Comparison of ENCODE assay signal across 8 mouse cellular contexts in the genomic region with DNA sequence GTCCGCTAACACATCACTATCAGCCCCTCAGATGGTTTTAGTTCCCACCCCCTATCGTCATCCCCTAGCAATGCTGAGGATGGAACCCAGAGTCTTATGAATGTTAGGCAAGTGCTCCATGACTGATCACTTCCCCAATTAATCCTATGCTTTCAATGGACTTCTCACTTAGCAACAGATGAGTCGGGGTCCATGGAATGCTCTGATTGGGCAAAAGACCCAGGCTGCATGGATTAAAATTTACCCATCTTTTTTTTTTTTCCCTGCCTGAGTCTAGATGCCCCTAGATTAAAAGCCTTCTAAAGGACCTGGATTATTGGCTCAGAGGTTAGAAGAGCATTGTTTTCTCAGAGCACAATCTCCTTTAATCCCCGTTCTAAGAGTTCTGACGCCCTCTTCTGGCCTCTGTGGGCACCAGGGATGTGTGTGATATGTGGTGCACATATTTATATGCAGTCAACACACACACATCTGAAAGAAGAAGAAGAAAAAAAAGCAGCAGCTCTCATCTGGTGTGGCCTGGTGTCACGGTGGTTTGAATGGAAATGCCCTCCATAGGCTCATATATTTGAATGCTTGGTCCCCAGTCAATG. TPM values are rescaled to one million over a fixed set of nuclear protein-coding genes. Genes with fewer than 3 reads are reported as not detected.
DNase-seq lines count a peak whose midpoint lies in the region; TF ChIP-seq lines count a peak whose summit lies in the region.

No protein-coding gene starts in this region.

- peak; percentile 46 for TF ChIP-seq CTCF in gastrocnemius, adult 2 months (IDR thresholded peaks at IDR 0.05)

- H3K4me3 ChIP-seq in gastrocnemius, adult 2 months, result no peak overlapping the region

- H3K27ac ChIP-seq in gastrocnemius, adult 2 months, result no peak overlapping the region

- DNase-seq in gastrocnemius, adult 2 months, result no peak
- DNase-seq in gastrocnemius, postnatal 14 days, result no peak
- DNase-seq in ovary, postnatal 14 days (ENCODE audit: low spot score), result peak; percentile 34
- DNase-seq in ovary, adult 18-20 months (ENCODE audit: low spot score), result no peak
- peak; percentile 75 for DNase-seq in induced T-regulatory cell, adult 2 months (ENCODE audit: low read depth)
- peak; percentile 61 for DNase-seq in retina, embryonic 14.5 days (ENCODE audit: low spot score)
- no peak for DNase-seq in ovary, postnatal 10 days (ENCODE audit: low spot score)
- no peak for DNase-seq in left cerebral cortex, adult 8-10 months (ENCODE audit: low spot score in 2 of 2)

- intact Hi-C loops in gastrocnemius, adult 2 months (cut with DNase I), result loop anchor here (10.0 kb wide), 1 partner anchor 295 kb away; no protein-coding TSS in a partner anchor
- intact Hi-C loops in gastrocnemius, postnatal 14 days (cut with DNase I; ENCODE audit: low total_unique reads), result no loop called here

RNA-seq across cellular contexts. Expression of gene Sar1b, which starts 46.2 kb away (rescaled TPM):
- total RNA-seq in gastrocnemius, adult 2 months (2021), result 100 to 1,000 TPM; 439 to 509 TPM
- total RNA-seq in gastrocnemius, postnatal 14 days (2021), result 100 to 1,000 TPM; 212 to 254 TPM
- 10 to 100 TPM; 63.7 to 73.2 (median 67.6) TPM for total RNA-seq in left cerebral cortex, adult 8-10 months (2022)

RNA-seq across cellular contexts. Expression of gene Sec24a, which starts 46.3 kb away (rescaled TPM):
- 10 to 100 TPM; 41.1 to 56.0 TPM for total RNA-seq in gastrocnemius, adult 2 months (2021)
- 10 to 100 TPM; 22.9 to 35.1 TPM for total RNA-seq in gastrocnemius, postnatal 14 days (2021)
- 10 to 100 TPM; 19.1 to 21.9 (median 19.8) TPM for total RNA-seq in left cerebral cortex, adult 8-10 months (2022)

RNA-seq across cellular contexts. Expression of gene Jade2, which starts 47.7 kb away (rescaled TPM):
- 1 to 10 TPM; 7.8 to 7.9 TPM for total RNA-seq in gastrocnemius, adult 2 months (2021)
- total RNA-seq in gastrocnemius, postnatal 14 days (2021), result 1 to 10 TPM; 2.0 to 5.0 TPM
- 10 to 100 TPM; 53.5 to 60.9 (median 57.6) TPM for total RNA-seq in left cerebral cortex, adult 8-10 months (2022)

Comparison
In these comparisons a context has a peak if more than half of its experiments do, and no peak if none do; other contexts are left out.
1. DNase-seq: peak in ovary, postnatal 14 days (single experiment), induced T-regulatory cell, adult 2 months (single experiment) and retina, embryonic 14.5 days (single experiment); none in gastrocnemius, adult 2 months (single experiment), gastrocnemius, postnatal 14 days (single experiment), ovary, adult 18-20 months (single experiment), ovary, postnatal 10 days (single experiment) and left cerebral cortex, adult 8-10 months (0 of 2).
2. RNA of gene Jade2, which starts 47.7 kb away (total RNA-seq): 53.5 to 60.9 TPM in left cerebral cortex, adult 8-10 months; 7.8 to 7.9 TPM in gastrocnemius, adult 2 months and 2.0 to 5.0 TPM in gastrocnemius, postnatal 14 days; every median in the first group is over 4 times any median in the second.